Mouse (Mus musculus) thymus, postnatal 10 days (tissue): Measurements from ENCODE around the gene Stk32b.

Source experiments
- DNase-seq, 2 experiments: peaks; one replicate each; pipeline ENCODE4 v3.0.0; 2021; ENCODE audit warnings: low spot score in 2 of 2

Gene Stk32b

GRCm38 (mm10) chr5:37520441-37520840, 196.5 kb downstream of the Stk32b start:
- DNase-seq, result no peak

- DNase-seq, result no peak
Measured at GRCm38 (mm10) chr5:37512479-37512878, 204.5 kb downstream of the Stk32b start.

GRCm38 (mm10) chr5:37506880-37507519, 210.0 kb downstream of the Stk32b start:
- no peak for DNase-seq

DNA sequence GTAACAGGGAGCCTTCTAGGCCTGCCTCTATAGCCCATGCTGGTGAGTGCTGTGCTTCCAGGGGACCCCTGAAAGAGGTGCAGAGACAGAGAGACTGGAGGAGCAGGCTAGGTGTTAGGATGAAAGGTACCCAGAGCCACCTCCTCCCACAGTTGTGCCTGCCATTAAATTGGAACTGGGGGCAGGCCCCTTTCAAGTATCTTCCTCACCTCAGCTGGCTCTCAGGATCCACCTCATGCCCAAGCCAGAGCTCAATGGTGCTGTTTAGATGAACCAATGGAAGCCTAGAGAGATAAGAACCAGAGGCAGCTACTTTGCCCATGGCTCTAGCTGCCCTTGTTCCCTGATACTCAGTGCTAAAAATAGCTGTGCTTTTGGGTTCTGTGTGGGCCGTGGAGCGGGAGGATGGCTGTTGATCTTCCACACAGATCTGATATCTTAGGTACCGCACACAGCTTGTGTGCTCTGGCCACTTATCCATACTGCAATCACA, 221.9 kb downstream of the Stk32b start:
- no peak for DNase-seq

GRCm38 (mm10) chr5:37472025-37472608, 244.9 kb downstream of the Stk32b start:
- no peak for DNase-seq

- DNase-seq, result no peak
Measured at GRCm38 (mm10) chr5:37471584-37471983, 245.4 kb downstream of the Stk32b start.

GRCm38 (mm10) chr5:37469031-37469430, 247.9 kb downstream of the Stk32b start:
- DNase-seq, result no peak

DNA sequence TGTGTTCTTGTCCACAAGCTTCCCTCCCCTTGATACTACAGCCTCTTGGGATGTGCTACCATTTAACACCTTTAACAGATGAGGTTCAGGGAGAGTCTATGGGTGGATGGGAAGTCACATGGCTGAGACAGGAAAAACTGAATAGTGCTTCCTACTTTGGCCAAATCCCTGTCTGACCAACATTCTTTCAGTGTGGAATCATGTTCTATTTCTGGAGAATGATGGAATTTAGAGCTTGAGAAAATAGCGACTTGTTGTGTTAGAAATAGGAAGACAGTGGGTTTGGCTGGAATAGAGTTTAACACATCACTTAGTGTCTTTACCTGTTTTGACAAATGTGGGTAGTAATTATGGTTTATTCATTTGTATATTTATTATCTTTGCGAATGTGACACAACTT, 249.3 kb downstream of the Stk32b start:
- DNase-seq, result no peak

GRCm38 (mm10) chr5:37465461-37465860, 251.5 kb downstream of the Stk32b start:
- no peak for DNase-seq

- no peak for DNase-seq
Measured at GRCm38 (mm10) chr5:37458236-37458635, 258.7 kb downstream of the Stk32b start.

DNA sequence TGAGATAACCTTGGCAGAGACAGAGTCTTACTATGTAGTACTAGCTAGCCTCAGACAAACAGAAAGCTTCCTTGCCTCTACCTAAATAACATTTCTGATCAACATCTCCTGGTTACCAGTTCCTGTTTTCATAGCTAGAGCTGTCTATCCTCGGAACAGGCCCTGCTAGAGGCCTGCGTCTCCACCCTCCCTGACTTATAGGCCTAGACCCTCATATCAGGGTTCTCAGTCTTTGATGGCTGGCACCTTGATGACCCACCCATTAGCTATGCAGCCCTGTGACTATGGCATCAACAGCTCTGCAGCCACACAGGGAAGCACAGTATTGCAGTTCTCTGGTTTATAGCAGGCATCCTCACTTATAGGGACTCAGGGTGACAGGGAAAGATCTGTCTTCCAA, 259.1 kb downstream of the Stk32b start:
- no peak for DNase-seq

DNA sequence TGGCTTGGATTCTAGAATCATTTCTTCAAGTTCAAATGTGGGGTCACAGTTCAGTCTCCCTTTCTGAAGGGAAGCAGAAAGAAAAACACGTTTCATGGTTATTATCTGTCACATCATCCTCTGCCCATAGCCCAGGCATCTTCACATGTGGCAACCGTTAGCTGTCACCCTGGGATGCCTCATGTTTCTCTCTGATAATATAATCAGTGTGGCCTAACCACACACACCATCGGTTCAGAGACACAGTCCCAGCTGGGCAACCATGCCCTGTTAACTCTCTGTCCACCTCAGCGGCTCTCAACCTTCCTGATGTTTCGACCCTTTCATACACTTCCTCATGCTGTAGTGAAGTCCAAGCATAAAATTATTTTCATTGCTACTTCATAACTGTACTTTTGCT, 259.8 kb downstream of the Stk32b start:
- DNase-seq, result no peak

DNA sequence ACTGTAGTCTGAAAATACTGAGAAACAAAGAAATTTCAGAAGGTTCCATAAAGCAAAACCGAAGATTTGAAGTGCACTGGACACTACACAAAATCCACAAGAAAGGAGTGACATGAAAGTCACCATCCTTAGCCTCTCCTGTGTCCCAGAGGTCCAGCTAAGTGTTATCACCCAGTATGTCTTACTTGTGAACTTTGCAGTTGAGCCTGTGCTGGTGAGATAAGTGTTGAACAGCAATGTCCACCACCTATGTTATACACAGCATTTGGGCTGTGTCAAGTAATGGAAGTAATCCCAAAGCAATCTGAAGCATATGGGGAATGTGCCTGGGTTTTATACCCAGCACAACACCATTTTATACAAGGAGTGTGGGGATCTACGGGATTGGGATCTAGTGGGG, 260.4 kb downstream of the Stk32b start:
- DNase-seq, result no peak

- DNase-seq, result no peak
Measured at GRCm38 (mm10) chr5:37447546-37447945, 269.4 kb downstream of the Stk32b start.

DNA sequence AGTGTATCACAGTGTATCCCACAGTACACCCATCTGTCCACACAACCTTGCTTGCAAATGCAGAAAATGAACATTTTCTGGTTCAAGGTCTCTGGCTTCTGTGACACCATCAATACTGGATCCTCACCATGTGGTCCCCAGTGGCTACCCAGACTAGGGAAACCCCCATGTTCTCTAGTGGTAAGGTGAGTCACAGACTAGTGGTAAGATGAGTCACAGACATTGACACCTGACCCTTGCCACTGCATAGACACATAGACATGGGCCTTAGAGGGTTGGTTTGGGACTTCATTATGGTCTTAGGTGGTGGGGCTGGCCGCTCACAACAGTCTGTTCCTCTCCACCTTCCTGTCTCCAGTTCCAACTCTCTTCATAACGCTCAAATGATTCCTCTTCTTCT, 274.2 kb downstream of the Stk32b start:
- no peak for DNase-seq

DNA sequence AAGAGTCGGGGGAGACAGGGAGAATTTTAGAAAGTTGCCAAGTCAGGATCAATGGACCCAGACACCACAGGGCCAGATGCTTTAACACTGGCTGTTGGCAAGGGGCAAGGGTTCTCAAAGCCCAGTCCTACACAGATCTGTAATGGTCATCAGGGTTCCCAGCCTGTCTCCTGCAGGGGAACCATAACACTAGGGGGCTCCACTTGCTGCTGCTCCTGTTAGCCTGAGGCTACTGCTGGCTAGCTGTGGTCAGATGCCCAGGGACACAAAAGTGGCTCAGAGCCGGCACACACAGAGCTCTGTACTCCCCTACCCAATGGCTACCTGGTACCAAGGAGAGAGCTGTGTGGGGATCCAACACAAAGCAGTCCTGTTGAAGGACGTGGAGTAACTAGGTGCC, 281.6 kb downstream of the Stk32b start:
- DNase-seq, result no peak

- no peak for DNase-seq
Measured at GRCm38 (mm10) chr5:37427210-37427609, 289.8 kb downstream of the Stk32b start.

DNA sequence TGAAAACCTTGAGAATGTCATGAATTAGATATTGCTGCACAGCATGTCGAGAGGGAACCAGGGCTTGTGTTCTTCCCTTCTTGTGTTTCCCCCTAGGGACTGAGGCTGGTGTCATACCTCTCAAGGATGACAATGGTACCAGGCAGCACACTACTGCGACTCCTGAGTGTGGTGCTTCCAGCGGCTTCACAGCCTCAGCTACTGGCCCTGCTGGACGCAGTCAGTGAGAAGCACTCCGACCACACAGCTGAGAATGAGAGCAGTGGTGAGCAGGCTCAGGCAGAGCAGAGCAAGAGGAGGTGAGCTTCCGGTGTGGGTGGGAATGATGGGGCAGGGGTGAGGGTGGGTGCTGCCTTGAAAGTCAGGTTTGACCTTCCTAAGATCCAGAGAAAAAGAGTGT, 297.9 kb downstream of the Stk32b start:
- no peak for DNase-seq
